Mouse (Mus musculus): ENCODE data around the gene Prmt7. TPM values are rescaled to one million over a fixed set of nuclear protein-coding genes. Genes with fewer than 3 reads are reported as not detected.

Gene Prmt7
- total RNA-seq, 1 experiment, result 55.8 TPM

GRCm38 (mm10) chr8:106300739-106301715, 90.3 kb downstream of the Prmt7 start:
- H3K27ac ChIP-seq (ENCODE audit: insufficient read depth, low read depth, low read length, poor library complexity, severe bottlenecking), result no peak overlapping the region
- TF ChIP-seq ZC3H11A (IDR thresholded peaks at IDR 0.05; ENCODE audit: borderline replicate concordance, low read depth, low read length), result no peak
- TF ChIP-seq HCFC1 (IDR thresholded peaks at IDR 0.05; ENCODE audit: borderline replicate concordance, insufficient read depth, low read length), result no peak
- no peak for TF ChIP-seq ZNF384 (IDR thresholded peaks at IDR 0.05; ENCODE audit: low read depth, low read length)
- no peak for TF ChIP-seq MAFK (IDR thresholded peaks at IDR 0.05; ENCODE audit: insufficient read depth, low read depth, low read length)
- no peak for TF ChIP-seq CHD2 (IDR thresholded peaks at IDR 0.05; ENCODE audit: low read depth, low read length)
- H3K9me3 ChIP-seq (ENCODE audit: control insufficient read depth, insufficient read depth, low read depth, low read length), result no peaks in the 10 kb centered on the region
- in situ Hi-C loops (cut with MboI; ENCODE audit: low sequenced_read_pairs in 2 of 2, unreplicated experiment in 2 of 2), result no loop called here
- no peak overlapping the region for H3K4me3 ChIP-seq (ENCODE audit: insufficient read depth in 1 of 2, low read depth in 1 of 2, low read length in 2 of 2, poor library complexity in 1 of 2, severe bottlenecking in 1 of 2)
- no peaks in the 10 kb centered on the region for H3K4me1 ChIP-seq (ENCODE audit: control insufficient read depth in 2 of 2, insufficient read depth in 2 of 2, low read length in 2 of 2, poor library complexity in 1 of 2)
- no peak for DNase-seq (ENCODE audit: low read depth, low spot score)
- H3K9ac ChIP-seq (ENCODE audit: insufficient read depth, low read depth, low read length, poor library complexity, severe bottlenecking), result no peak overlapping the region
- no peaks in the 10 kb centered on the region for H3K36me3 ChIP-seq (ENCODE audit: control insufficient read depth, insufficient read depth, low read length, poor library complexity, severe bottlenecking)

Other genes with a start within 250 kb of the Prmt7 start
- gene Slc12a4, start 244.8 kb upstream of the Prmt7 start, total RNA-seq (2012; rRNA removed), result 70.1 and 133 TPM in 2 replicates
- 1.0 and 1.5 TPM in 2 replicates for gene Dpep3, start 231.5 kb upstream of the Prmt7 start, total RNA-seq (2012; rRNA removed)
- gene Dus2, start 219.6 kb upstream of the Prmt7 start, total RNA-seq (2012; rRNA removed), result 16.8 and 17.4 TPM in 2 replicates
- gene Dpep2nb, start 205.0 kb upstream of the Prmt7 start, total RNA-seq (2012; rRNA removed), result not detected in 2 replicates
- 31.5 and 41.5 TPM in 2 replicates for gene Ddx28, start 199.1 kb upstream of the Prmt7 start, total RNA-seq (2012; rRNA removed)
- gene Nfatc3, start 152.1 kb upstream of the Prmt7 start, total RNA-seq (2012; rRNA removed), result 17.2 and 19.6 TPM in 2 replicates
- 12.5 and 20.1 TPM in 2 replicates for gene Esrp2, start 74.0 kb upstream of the Prmt7 start, total RNA-seq (2012; rRNA removed)
- 26.0 and 38.8 TPM in 2 replicates for gene Pla2g15, start 60.5 kb upstream of the Prmt7 start, total RNA-seq (2012; rRNA removed)
- 44.2 and 46.2 TPM in 2 replicates for gene Slc7a6, start 42.1 kb upstream of the Prmt7 start, total RNA-seq (2012; rRNA removed)
- gene Slc7a6os, start within 50 bp of the Prmt7 start, total RNA-seq (2012; rRNA removed), result 66.2 and 69.1 TPM in 2 replicates
- gene Smpd3, start 127.1 kb downstream of the Prmt7 start, total RNA-seq (2012; rRNA removed), result 0.94 and 1.7 TPM in 2 replicates
- 5.7 and 6.0 TPM in 2 replicates for gene Zfp90, start 204.4 kb downstream of the Prmt7 start, total RNA-seq (2012; rRNA removed)

Measured in ES-E14 (cell line).